Mouse (Mus musculus) testis, adult 2 months (tissue): Measurements from ENCODE around the gene Irf6.

ENCODE experiments used
- CTCF ChIP-seq: fragments of 200-500 bp; IDR thresholded peaks from 2 replicates; pipeline ENCODE4 v1.5.1; 2012; ENCODE audit warnings: low read depth, mild to moderate bottlenecking, inconsistent platforms, low read length, moderate library complexity; ENCODE audit not compliant: control insufficient read depth, insufficient read depth, insufficient replicate concordance
- POLR2A ChIP-seq: fragments of 200-500 bp; IDR thresholded peaks from 2 replicates; pipeline ENCODE4 v1.6.1; 2012; ENCODE audit warnings: low read depth, mild to moderate bottlenecking, inconsistent platforms, low read length, moderate library complexity; ENCODE audit not compliant: control insufficient read depth

- TF ChIP-seq POLR2A: no peak
- TF ChIP-seq CTCF: no peak
Observed at GRCm38 (mm10) chr1:193132385-193132784, 20.5 kb upstream of the Irf6 start.
